Mouse (Mus musculus) CH12.LX (cell line): ENCODE measurements around the gene Eef1a1. TPM values are rescaled to one million over a fixed set of nuclear protein-coding genes. Genes with fewer than 3 reads are reported as not detected.

Experiments
- DNase-seq: peaks from one replicate; pipeline ENCODE4 v3.0.0-alpha.2; 2013; ENCODE audit errors: extremely low read depth
- H3K27ac ChIP-seq: 2 replicates; pipeline ENCODE4 v1.5.1; 2012; ENCODE audit warnings: low read depth, mild to moderate bottlenecking, control low read depth, moderate library complexity; ENCODE audit not compliant: insufficient read depth
- H3K27me3 ChIP-seq: replicated peaks from 2 replicates; pipeline ENCODE3; 2012; ENCODE audit warnings: inconsistent platforms
- H3K36me3 ChIP-seq, 2 experiments: replicated peaks in 1 of 2; 2 replicates each; pipeline versions ENCODE3 to v1.6.1; 2012; ENCODE audit warnings: inconsistent platforms in 1 of 2, low read length in 1 of 2, mild to moderate bottlenecking in 1 of 2, mixed read lengths in 1 of 2, moderate library complexity in 1 of 2; ENCODE audit not compliant: control insufficient read depth in 1 of 2, insufficient read depth in 1 of 2
- H3K4me1 ChIP-seq, 2 experiments: 2 replicates each; pipeline ENCODE4 v1.6.1; 2012; ENCODE audit warnings: inconsistent platforms in 1 of 2, moderate library complexity in 1 of 2; ENCODE audit not compliant: insufficient read depth in 2 of 2, control insufficient read depth in 1 of 2
- H3K4me2 ChIP-seq: 2 replicates; pipeline ENCODE4 v1.6.1; 2012; ENCODE audit warnings: low read depth, mild to moderate bottlenecking, control low read depth; ENCODE audit not compliant: poor library complexity, insufficient read depth, severe bottlenecking
- H3K4me3 ChIP-seq, 3 experiments: fragments of 150-350 bp in 1 of 3; sonication (generic) in 1 of 3; replicated peaks in 1 of 3; 2 replicates each; pipeline versions ENCODE3 to v1.5.1; 2011 to 2012; ENCODE audit warnings: low read depth in 2 of 3, low read length in 2 of 3, mild to moderate bottlenecking in 2 of 3, moderate library complexity in 2 of 3, control low read depth in 1 of 3, improper control_type of control experiment in 1 of 3, inconsistent platforms in 1 of 3, mixed read lengths in 1 of 3; ENCODE audit not compliant: poor library complexity in 1 of 3
- H3K79me2 ChIP-seq: replicated peaks from 2 replicates; pipeline ENCODE4 v1.6.1; 2012; ENCODE audit warnings: mild to moderate bottlenecking, moderate library complexity; ENCODE audit not compliant: control insufficient read depth, poor library complexity, insufficient read depth, severe bottlenecking; ENCODE audit errors: extremely low read depth
- H3K9ac ChIP-seq: 2 replicates; pipeline ENCODE4 v1.6.1; 2012; ENCODE audit warnings: low read depth, mild to moderate bottlenecking, control low read depth, moderate library complexity; ENCODE audit not compliant: insufficient read depth
- H3K9me3 ChIP-seq: replicated peaks from 2 replicates; pipeline ENCODE3; 2012; ENCODE audit warnings: low read length, inconsistent platforms, mixed read lengths
- BHLHE40 ChIP-seq: IDR thresholded peaks from 2 replicates; pipeline ENCODE4 v1.6.1; 2011; ENCODE audit warnings: mild to moderate bottlenecking, low read depth, low read length, improper control_type of control experiment
- CHD1 ChIP-seq: IDR thresholded peaks from 2 replicates; pipeline ENCODE4 v1.6.1; 2012; ENCODE audit warnings: low read depth, low read length, improper control_type of control experiment, inconsistent platforms
- CHD2 ChIP-seq: IDR thresholded peaks from 2 replicates; pipeline ENCODE4 v1.6.1; 2011; ENCODE audit warnings: low read length, improper control_type of control experiment
- CTCF ChIP-seq, 2 experiments: IDR thresholded peaks in 1 of 2; conservative IDR thresholded peaks in 1 of 2; 2 replicates each; pipeline ENCODE4 v1.5.1; 2011 to 2012; ENCODE audit warnings: low read depth in 2 of 2, low read length in 2 of 2, improper control_type of control experiment in 1 of 2, inconsistent platforms in 1 of 2, mild to moderate bottlenecking in 1 of 2, moderate library complexity in 1 of 2
- E2F4 ChIP-seq: IDR thresholded peaks from 2 replicates; pipeline ENCODE4 v1.6.1; 2011; ENCODE audit warnings: low read depth, low read length, improper control_type of control experiment; ENCODE audit not compliant: insufficient replicate concordance
- EP300 ChIP-seq: IDR thresholded peaks from 2 replicates; pipeline ENCODE4 v1.6.1; 2011; ENCODE audit warnings: low read length, improper control_type of control experiment
- ETS1 ChIP-seq: conservative IDR thresholded peaks from 2 replicates; pipeline ENCODE4 v1.6.1; 2012; ENCODE audit warnings: low read depth, mild to moderate bottlenecking, inconsistent platforms, low read length, improper control_type of control experiment, moderate library complexity
- GABPA ChIP-seq: IDR thresholded peaks from 2 replicates; pipeline ENCODE4 v1.6.1; 2012; ENCODE audit warnings: low read depth, low read length, improper control_type of control experiment, inconsistent platforms; ENCODE audit not compliant: insufficient replicate concordance
- IRF4 ChIP-seq: IDR thresholded peaks from 2 replicates; pipeline ENCODE4 v1.6.1; 2014; ENCODE audit warnings: low read depth, mild to moderate bottlenecking, inconsistent platforms, low read length, improper control_type of control experiment
- JUND ChIP-seq: conservative IDR thresholded peaks from 2 replicates; pipeline ENCODE4 v1.6.1; 2011; ENCODE audit warnings: low read depth, low read length, improper control_type of control experiment
- MAFK ChIP-seq: IDR thresholded peaks from 2 replicates; pipeline ENCODE4 v1.6.1; 2011; ENCODE audit warnings: low read length, improper control_type of control experiment; ENCODE audit not compliant: insufficient replicate concordance
- MAX ChIP-seq: IDR thresholded peaks from 2 replicates; pipeline ENCODE4 v1.6.1; 2011; ENCODE audit warnings: low read length, improper control_type of control experiment
- MAZ ChIP-seq: IDR thresholded peaks from 2 replicates; pipeline ENCODE4 v1.6.1; 2012; ENCODE audit warnings: low read depth, mild to moderate bottlenecking, inconsistent platforms, low read length, improper control_type of control experiment, moderate library complexity
- MXI1 ChIP-seq: IDR thresholded peaks from 2 replicates; pipeline ENCODE4 v1.6.1; 2011; ENCODE audit warnings: mild to moderate bottlenecking, low read depth, low read length, improper control_type of control experiment
- MYC ChIP-seq: IDR thresholded peaks from 2 replicates; pipeline ENCODE4 v1.6.1; 2011; ENCODE audit warnings: low read depth, mild to moderate bottlenecking, improper control_type of control experiment, low read length
- NELFE ChIP-seq: IDR thresholded peaks from 2 replicates; pipeline ENCODE4 v1.6.1; 2011; ENCODE audit warnings: low read depth, low read length, improper control_type of control experiment
- RAD21 ChIP-seq: IDR thresholded peaks from 2 replicates; pipeline ENCODE4 v1.6.1; 2011; ENCODE audit warnings: low read depth, mild to moderate bottlenecking, low read length, improper control_type of control experiment, moderate library complexity
- SIN3A ChIP-seq: IDR thresholded peaks from 2 replicates; pipeline ENCODE4 v1.6.1; 2012; ENCODE audit warnings: low read length, improper control_type of control experiment, inconsistent platforms
- SMC3 ChIP-seq: IDR thresholded peaks from 2 replicates; pipeline ENCODE4 v1.6.1; 2011; ENCODE audit warnings: low read depth, low read length, improper control_type of control experiment
- TCF12 ChIP-seq: IDR thresholded peaks from 2 replicates; pipeline ENCODE4 v1.6.1; 2014; ENCODE audit warnings: low read depth, mild to moderate bottlenecking, inconsistent platforms, low read length, improper control_type of control experiment
- USF2 ChIP-seq: conservative IDR thresholded peaks from 2 replicates; pipeline ENCODE4 v1.6.1; 2011; ENCODE audit warnings: low read depth, low read length, improper control_type of control experiment
- dilution Hi-C: fragments of 300-500 bp; cut with MboI; formaldehyde crosslinking; loops from 2 replicates; pipeline ENCODE4 v1.14.3; 2020; ENCODE audit warnings: low sequenced_read_pairs; ENCODE audit not compliant: extremely low pct_unique_long_range_greater_than_20kb, extremely low pct_ligation_motif_present
- in situ Hi-C: fragments of 300-500 bp; cut with MboI; formaldehyde crosslinking; loops from 3 replicates; pipeline ENCODE4 v1.14.3; 2019; ENCODE audit warnings: low sequenced_read_pairs, low pct_ligation_motif_present, low pct_unique_long_range_greater_than_20kb, mixed read lengths
- polyA plus RNA-seq: library from polyadenylated mRNA; unstranded; fragments of >175 nt; gene quantifications from 2 replicates; pipeline ENCODE4 v1.2.1, GENCODE M21; 2012; ENCODE audit warnings: low read depth; ENCODE audit not compliant: insufficient read length
- total RNA-seq, 2 experiments: library from RNA; depleted of rRNA; stranded (reverse); fragments of 300-350 nt in 1 of 2; fragments of >200 nt in 1 of 2; gene quantifications; 2 replicates each; pipeline ENCODE4 v1.2.3; 2012 to 2014

The Eef1a1 gene
- total and polyA plus RNA-seq, 3 experiments, result 12,362 to 21,026 (median 18,409) TPM

DNA sequence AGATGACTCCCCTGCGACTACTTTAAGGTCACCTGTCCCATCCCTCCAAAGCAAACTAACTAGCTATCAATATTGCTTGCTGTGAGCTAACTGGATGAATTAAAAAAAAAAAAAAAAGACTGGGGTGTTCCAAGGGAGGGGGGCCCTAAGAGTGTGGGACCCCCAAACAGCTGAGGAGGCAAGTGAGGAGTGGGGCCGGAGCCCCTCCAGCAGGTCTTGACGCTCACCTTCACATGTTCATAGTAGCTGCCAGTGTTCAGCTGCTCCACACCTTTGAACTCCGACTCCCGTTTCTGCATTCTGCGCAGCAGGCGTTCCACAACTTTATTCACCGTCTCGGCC is 46.7 kb downstream of the Eef1a1 start:
- H3K9ac ChIP-seq, result no peak overlapping the region
- H3K79me2 ChIP-seq, result no peaks in the 10 kb centered on the region
- no peaks in the 10 kb centered on the region for H3K36me3 ChIP-seq
- dilution Hi-C loops, result no loop called here
- H3K27ac ChIP-seq, result no peak overlapping the region
- peaks cover 78% of the 10 kb centered on the region for H3K27me3 ChIP-seq
- H3K4me3 ChIP-seq, result no peak overlapping the region
- in situ Hi-C loops, result no loop called here
- H3K4me1 ChIP-seq, result peaks cover 0 to 8% of the 10 kb centered on the region in 2 experiments; a peak in 1 of 4 replicates
- no peak overlapping the region for H3K4me2 ChIP-seq
- peaks cover 27% of the 10 kb centered on the region for H3K9me3 ChIP-seq
- TF ChIP-seq TCF12 (no peak), GABPA (no peak), SMC3 (no peak), USF2 (no peak), BHLHE40 (no peak), IRF4 (no peak), NELFE (no peak), MAZ (no peak), ETS1 (no peak), MAFK (no peak), JUND (no peak), RAD21 (no peak), CTCF (conservative IDR thresholded peaks at IDR 0.05 in 1 of 2, IDR thresholded peaks at IDR 0.05 in 1 of 2; ENCODE audit: low read depth in 2 of 2, low read length in 2 of 2) (no peak), CHD1 (no peak), SIN3A (no peak), MAX (no peak), MYC (no peak)
- TF ChIP-seq, all 38 proteins: peak for 0
- DNase-seq, result no peak

DNA sequence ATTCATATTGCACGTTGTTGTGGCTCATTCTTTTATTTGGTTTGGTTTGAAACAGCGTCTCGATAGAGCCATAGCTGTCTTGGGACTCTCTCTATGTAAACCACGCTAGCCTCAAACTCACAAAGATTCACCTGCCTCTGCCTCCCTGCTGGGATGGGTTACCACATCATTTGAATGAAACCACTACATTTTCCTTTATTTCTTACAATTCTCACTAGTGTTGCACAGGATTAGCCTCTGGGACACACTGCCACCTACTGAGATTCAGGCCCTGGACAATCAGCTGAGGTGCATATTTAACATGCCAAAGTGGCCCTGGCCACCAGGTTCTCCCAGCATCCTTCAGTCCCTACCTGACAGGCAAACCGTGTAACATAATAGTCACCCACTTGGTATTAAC is 49.5 kb downstream of the Eef1a1 start:
- H3K4me3 ChIP-seq, result no peak overlapping the region
- H3K4me1 ChIP-seq, result peaks cover 0 to 14% of the 10 kb centered on the region in 2 experiments; a peak in 2 of 4 replicates
- in situ Hi-C loops (no loop called here), dilution Hi-C loops (no loop called here)
- H3K79me2 ChIP-seq, result no peaks in the 10 kb centered on the region
- H3K27ac ChIP-seq, result no peak overlapping the region
- H3K4me2 ChIP-seq, result no peak overlapping the region
- DNase-seq, result peak; percentile 48
- H3K9me3 ChIP-seq, result peaks cover 14% of the 10 kb centered on the region
- H3K9ac ChIP-seq, result no peak overlapping the region
- no peak for TF ChIP-seq MXI1
- 0 out of 2 replicates have a peak, but pooled peaks have one; percentile 23 for TF ChIP-seq TCF12
- peak; percentile 47; the same call in 1 of the 2 replicates for TF ChIP-seq EP300
- TF ChIP-seq GABPA, result no peak
- peak; percentile 92 for TF ChIP-seq MAFK
- TF ChIP-seq MYC, result 0 out of 2 replicates have a peak, but pooled peaks have one; percentile 24
- peak; percentile 27 for TF ChIP-seq SMC3
- TF ChIP-seq E2F4, result no peak
- TF ChIP-seq RAD21, result peak; percentile 41
- TF ChIP-seq BHLHE40, result peak; percentile 68
- TF ChIP-seq CTCF (conservative IDR thresholded peaks at IDR 0.05 in 1 of 2, IDR thresholded peaks at IDR 0.05 in 1 of 2; ENCODE audit: low read depth in 2 of 2, low read length in 2 of 2), result peak in 1 of 2 experiments; percentile 54; a peak in 2 of 4 replicates
- TF ChIP-seq CHD2, result no peak
- peaks cover 79% of the 10 kb centered on the region for H3K27me3 ChIP-seq
- no peaks in the 10 kb centered on the region for H3K36me3 ChIP-seq
